Mouse (Mus musculus) megakaryocyte, adult 5-6 weeks (primary cell): ENCODE measurements at regions not wholly inside any gene's neighbourhood (a gene's known extent, or its start where the extent isn't known, plus 50 kb on each side); places are given as distances from the start of the nearest gene placed in this dataset.
"Not testable (repeated sequence)": the region's sequence is repeated elsewhere in the genome, so short reads cannot be mapped to it uniquely, and the experiment has no call there.

ENCODE experiments used
- ATAC-seq: 2 replicates; pipeline ENCODE4 v1.8.0; 2016; ENCODE audit warnings: mild to moderate bottlenecking, inconsistent platforms; ENCODE audit not compliant: poor library complexity, severe bottlenecking

DNA sequence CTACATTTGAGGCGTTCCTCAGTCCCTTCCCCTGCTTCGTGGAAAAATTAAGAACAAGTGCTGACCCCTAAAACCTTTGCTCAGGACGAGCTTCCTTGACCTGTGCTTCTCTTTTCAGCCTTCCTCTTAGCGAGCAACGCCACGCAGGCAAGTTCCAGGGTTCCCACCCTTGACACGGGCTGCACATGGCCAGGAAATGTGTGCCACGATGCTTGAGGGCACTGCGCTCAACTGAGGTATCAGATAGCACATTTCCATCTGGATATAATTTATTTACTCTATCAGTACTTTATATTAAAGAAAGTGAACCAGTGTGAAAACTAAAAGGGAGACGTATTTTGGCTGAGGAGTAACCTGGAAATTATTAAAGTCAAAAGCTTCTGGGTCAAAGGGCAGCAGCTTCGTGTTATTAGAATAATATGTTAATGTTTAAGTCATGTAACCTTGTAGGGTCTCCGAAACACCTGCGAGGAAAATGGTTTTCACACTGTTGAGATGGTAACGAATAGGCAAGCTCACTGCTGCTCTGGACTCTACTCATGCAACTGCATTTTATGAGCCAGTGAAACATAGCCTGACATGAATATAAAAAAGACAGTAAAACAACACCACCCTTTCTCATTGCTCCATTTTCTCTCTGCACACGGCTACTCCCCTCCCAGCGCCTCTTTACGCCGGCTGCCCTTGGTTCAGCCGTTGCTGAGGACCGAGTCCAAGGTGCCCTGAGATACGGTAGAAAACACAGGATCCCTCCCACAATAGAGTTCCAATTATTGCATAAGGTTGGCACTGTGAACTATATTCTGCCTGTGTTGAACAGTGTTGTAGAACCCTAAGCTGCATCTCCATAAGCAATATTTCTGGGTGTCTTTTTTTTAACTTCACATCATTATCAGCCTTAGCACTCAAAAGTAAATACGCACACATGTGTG is 204.9 kb upstream of the Intu start:
- ATAC-seq = no peak

DNA sequence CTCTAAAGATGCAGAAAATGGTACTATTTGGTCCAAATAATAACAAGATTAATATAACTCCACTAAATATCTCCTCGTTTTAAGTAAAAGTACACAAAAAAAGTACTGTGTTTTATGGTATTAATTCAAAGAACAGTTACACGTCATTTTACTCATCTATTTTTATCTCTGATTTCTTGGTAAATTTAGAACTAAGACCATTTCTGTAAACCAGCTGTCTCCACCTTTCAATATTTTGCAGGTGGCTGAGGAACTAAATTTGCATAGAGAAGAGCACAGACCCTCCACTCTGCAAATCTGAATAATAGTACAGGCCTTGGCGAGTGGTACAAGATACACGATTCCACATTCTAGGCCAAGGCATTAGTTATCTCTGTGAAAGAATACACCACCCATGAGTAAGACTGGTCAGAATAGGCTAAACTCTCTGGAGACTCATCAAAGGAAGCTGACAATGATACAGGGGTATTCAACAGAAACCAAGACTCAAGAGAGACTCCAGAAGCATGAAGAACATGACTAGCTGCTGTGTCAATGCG is 191.5 kb upstream of the Intu start:
- ATAC-seq = no peak

DNA sequence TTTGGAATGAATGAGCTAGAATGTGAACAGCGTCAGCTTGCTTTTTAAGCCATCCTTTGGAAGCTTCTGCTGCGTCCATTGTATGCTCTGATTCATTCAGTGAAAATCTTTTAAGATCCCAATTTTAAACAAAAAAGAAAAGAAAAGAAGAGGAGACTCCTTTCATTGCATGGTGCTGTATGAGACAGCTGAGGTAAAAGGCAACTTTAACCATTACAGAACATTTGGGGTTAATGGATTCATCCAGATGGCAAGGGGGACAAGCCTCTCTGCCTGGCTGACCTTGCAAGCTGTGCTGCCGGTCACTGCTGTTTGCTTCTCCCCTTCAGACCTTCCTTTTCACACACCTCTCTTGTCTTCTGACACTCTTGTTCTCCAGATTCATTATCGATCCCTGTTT is 176.0 kb upstream of the Intu start:
- no peak for ATAC-seq

DNA sequence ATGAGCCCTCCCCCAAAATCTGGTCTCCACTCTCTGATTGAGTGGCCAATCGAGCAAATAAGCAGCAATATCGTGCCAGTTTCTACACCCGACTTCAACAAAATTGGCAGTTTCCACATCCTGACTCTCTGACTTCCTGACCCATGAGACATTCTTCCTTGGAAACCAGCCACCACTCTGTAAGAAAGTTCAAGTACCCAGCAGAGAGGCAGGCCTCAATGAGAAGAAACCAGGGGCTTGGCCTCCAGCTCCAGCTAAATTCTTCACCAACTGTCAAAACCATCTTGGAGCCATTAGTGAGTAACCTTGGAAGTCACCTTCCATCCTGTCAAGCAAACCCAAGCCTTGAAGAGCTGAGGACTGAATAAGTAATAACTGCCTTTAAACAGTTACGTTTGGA is 162.7 kb upstream of the Intu start:
- no peak for ATAC-seq

DNA sequence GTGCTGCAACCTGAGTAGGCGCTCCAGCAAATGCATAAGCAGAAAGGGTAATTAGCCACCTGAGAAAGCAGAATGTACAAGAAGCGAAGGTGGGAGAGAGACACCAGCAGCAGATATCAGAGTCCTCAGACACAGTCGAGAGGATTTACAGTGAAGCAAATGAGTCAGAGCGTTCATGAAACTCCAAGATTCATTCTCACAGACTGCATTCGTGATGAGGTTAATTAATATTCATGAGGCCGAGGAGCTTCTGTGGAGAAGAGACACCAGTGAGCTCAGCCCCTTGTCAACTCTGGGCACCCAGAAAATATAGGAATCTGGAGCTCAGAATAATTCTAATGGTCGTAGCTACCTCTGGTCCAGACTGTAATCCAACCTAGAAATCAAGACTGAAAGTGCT is 159.7 kb upstream of the Intu start:
- no peak for ATAC-seq

DNA sequence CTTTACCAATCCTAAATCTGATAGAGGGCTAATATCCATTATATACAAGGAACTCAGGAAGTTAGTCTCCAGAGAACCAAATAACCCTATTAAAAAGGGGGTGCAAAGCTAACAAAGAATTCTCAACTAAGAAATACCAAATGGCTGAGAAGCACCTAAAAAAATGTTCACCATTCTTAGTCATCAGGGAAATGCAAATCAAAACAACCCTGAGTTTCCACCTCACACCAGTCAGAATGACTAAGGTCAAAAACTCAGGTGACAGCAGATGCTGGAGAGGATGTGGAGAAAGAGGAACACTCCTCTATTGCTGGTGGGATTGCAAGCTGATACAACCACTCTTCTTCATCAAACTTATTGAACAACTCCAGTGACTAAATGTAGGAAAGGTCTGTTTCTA is 154.9 kb upstream of the Intu start:
- ATAC-seq = not testable (repeated sequence)

DNA sequence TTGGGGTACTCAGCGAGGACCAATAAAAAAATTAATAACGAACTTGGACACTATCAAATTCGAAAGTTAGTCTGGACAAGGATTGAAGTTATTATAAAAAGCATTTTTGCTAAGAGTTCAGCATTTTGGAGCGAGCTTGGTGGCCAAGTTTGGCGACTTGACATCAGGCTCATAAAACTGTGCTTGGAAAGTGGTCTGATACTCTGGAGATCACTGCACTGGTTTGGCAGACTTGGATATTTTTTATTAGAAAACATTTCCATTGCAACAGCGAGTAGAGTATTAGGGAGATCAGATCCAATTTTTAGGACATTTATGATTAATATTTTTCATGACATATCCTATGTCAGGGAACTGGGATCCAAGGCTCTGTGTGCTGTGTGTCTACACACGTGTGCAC is 153.7 kb upstream of the Intu start:
- no peak for ATAC-seq

DNA sequence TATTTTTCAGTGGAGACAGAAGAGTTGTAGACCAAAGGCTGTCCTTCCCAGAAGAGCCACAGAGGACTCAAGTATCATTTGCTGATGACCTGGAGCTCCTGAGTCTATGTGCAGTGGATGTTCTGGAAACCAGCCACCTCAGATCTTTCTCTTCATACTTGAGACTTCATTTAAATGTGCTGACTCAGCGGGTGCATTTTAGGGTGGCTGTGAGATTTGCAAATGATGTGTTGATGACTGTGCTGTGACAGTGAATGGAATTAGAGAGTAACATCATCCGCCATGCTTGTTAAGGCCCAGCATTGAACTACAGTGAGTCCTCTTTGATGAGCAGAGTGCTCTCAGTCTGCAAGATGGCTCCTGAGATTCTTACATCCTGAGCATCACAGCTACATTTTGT is 152.0 kb upstream of the Intu start:
- ATAC-seq = no peak

DNA sequence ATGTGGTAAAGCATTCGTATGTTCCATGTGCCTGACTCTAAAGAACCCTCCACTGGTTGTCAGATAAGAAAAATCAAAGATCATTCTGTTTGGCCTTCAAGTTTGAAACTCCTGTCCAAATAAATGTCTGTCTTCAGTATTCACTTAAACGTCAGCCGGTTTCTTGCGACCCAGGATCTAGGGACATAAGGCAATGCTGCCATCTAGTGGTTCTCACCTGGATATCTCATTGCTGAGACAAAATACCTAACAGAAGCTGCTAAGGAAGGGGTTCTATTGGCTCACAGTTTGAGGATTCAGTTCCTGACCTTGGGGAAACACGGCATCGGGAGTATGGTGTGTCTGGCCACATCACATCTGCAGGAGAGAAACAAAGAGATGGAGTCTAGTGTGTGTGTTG is 139.5 kb upstream of the Intu start:
- no peak for ATAC-seq

DNA sequence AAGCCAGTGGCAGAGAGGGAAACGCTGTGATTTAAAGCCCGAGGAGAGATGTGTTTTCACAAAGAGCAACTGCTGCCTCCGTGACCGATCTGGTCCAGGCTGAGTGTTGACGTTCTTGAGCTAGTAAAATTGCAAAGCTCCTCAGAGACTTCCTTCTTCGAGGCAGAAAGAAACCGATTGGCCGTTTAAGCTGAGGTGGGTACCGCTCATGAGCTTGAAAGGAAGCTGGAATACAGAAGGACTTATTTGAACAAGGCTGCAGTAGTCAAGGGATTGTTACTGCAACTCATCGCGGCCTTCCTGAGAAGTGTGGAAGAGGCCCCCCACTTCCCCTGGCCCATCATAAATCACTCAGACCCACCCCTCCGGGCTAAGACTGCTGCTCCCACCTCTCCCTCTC is 132.9 kb upstream of the Intu start:
- ATAC-seq = no peak

DNA sequence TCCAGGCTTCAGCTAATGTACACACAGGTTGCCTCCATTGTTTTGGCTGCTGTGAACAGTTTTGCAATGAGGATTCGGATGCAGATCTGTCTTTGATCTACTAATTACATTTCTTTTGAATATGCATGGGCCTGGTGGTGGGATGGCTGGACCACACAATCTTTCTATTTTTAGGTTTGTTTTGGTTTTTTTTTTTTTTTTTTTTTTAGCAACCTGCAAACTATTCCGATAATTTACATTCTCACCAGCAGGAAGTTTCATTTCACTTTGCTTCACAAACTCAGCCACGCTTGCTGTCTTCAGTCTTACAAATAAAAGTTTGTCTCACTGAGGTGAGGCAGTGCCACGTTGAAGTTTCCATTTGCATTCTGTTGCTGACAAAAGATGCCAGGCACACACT is 127.7 kb upstream of the Intu start:
- no peak for ATAC-seq

DNA sequence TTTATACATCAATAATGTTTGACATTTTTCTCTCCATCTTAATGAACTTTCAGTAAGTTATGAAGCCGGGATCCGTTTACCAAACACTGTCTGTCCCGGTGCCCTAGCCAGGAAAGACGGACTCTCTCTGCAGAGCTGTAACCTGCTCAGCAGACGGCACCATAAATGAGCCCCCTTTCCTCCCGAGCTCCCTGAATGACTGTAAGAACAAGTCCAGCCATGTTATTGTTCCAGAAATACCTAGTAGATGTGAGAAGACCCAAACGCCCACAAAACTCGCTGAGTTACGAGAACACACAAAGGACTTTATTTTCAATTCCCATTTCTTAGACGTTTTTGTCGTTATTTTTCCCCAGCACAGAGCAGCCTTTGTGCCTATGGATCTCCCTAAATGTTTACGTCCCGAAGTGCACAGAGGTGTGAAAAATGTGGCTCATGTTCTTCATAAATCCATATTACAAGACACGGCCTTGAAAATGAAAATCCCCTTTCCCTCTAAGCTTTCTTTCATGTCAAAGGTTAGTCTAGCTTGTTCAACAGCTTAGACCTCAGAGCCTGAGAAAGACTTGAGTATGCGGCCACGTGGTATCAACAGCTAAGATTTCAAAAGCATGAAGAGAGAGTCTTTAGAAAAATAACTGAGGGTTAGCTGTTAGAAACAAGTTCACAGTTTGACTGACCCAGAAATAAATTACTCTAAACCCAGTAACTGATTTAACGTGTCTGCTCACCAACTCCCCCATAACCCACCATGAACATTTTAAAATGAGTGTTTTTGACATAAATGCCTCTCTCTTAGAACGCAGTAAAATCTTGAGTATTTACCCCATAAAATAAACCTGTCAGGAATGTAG is 125.8 kb upstream of the Intu start:
- ATAC-seq = no peak

DNA sequence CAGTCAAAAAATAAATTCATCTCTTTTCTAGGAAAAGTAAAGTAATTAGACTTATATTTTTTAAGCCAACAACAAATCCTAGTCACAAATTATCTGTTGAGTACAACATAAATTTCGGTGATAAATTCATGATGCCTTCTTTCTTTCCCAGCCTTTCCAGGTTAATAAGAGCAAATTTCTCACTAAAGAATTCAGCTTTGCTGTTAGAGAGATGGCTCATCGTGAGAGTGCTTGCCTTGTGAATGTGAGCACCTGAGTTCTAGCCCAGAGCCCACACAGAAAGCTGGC is 125.2 kb upstream of the Intu start:
- ATAC-seq = no peak

DNA sequence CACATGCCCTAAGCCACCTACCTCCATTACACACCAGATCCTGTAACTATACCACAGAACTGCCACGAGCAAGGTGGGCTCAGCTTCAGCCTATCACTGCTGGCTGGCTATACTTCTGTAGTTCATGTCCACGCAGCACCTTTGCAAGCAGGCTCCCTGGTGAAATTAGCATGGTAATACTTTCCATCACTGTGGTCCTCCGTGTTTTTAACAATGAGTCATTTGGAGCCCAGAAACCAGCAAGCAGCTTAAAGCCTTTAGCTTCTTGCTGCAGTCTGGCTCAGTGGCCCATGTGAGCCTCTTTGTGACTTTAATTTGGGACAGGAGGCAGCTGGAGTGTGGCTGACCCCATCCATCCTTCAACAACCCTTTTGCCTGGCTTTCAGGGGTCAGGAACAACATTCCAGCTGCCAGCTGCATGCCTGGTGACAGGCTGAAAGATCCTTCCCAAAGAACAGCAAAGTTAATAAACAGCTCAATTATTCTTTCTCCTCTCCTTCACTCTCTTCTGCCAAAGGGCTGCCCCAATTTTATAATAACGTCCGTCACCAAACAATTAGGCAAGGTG is 122.1 kb upstream of the Intu start:
- no peak for ATAC-seq

DNA sequence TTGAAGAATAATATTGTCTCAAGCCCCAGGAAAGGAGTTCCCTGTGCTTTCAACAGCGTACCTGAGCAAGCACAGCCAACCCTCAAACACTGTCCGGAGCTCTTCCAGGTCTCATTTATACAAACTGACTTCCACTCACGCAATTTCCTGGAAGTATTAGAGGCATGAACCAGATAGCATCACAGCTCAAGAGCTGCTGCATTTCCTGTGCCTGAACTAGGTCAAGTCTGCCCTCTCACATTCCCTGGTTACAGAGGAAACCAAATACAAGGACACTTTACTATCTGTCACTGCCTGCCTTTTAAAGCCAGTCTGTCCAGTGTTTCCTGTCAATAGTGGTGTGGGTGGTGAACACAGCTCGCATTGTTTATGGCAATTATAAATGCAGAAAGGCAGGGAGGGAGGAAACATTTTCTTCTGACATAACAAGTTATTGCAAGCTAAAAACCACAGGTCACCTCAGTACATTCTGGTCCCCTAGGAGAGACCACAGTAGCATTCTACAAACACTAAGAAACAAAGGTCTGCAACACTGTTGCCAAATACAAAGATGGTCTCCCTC is 120.3 kb upstream of the Intu start:
- ATAC-seq = no peak

DNA sequence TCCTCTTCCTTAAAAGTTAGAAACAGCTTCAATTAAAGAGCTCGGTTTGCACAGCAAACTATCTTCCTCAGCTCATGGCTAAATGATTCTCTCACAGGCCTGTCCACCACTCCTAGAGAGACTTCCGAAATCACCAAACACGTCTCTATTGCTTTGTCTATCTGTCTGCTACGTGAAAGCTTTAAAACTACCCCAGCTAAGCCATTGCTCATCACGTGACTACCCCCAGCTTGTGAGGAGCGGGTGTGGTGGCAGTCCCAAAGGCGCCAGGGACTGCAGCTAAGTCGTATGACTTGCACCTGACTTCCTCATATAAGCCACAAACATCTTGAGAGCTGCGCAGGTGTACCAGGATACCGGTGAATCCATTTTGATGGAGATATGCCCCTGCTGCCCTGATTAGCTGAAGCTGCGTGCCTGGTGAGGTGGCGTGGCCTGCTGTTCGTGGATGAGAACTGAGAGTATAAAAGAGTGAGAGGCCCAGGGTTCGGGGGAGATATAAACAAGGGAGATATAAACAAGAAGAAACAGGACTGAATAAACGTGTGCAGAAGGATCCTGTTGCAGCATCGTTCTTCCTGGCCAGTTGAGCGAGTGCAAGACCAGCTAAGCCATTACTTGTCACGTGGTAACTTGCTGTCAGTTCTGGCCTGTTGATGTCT is 105.8 kb upstream of the Intu start:
- not testable (repeated sequence) for ATAC-seq

DNA sequence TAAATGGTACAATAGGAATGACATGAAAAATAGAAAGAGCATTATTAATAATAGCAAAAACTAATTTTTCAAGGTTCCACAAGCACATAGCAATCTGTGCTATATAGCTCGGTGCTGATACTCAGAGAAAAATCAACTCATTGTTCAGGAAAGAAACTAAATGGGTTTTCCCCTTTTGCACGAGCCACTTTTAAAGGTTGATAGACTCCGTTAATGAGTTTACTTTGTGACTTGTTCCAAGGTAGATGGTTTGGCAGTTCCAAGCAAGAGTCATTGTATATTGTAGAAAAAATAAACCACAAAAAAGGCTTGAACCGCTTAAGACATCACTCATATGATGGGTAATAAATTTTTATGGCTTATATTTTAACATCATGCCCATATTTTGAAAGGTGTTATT is 105.0 kb upstream of the Intu start:
- no peak for ATAC-seq

DNA sequence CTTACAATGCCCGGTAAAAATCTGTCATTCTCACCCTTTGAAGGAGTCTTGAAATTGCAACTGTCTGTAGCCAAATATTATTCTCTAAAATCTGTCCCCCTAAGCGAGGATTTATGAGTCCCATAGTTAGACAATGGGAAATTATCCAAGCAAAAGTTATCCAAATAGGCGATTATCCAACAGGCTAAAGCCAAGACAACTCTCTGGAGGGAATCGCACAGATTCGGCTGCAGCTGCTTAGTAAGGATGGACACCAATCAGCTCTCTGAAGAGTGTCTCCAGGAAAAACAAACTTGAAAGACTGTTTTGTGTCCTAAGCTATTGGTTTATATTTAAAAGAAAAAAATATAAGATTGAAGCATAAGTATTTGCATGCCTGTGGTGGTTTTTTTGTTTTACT is 103.1 kb upstream of the Intu start:
- no peak for ATAC-seq

DNA sequence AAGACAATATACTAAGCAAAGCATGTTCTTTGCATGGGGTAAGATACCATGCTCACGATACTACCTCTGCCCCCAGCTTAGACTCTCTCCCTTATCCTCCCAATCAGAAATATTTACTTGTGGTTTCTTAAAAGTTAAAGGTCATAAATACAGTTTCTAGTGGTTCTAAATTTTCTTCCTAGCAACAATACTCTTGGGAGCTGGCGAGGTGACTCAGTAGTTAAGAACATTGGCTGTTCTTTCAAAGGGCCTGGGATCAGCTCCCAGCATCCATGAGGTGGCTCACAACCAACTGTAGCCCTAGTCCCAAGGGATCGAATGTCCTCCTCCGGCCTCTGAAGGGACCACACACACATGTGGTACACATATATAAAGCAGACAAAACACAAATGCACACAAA is 92.8 kb upstream of the Intu start:
- ATAC-seq = no peak

DNA sequence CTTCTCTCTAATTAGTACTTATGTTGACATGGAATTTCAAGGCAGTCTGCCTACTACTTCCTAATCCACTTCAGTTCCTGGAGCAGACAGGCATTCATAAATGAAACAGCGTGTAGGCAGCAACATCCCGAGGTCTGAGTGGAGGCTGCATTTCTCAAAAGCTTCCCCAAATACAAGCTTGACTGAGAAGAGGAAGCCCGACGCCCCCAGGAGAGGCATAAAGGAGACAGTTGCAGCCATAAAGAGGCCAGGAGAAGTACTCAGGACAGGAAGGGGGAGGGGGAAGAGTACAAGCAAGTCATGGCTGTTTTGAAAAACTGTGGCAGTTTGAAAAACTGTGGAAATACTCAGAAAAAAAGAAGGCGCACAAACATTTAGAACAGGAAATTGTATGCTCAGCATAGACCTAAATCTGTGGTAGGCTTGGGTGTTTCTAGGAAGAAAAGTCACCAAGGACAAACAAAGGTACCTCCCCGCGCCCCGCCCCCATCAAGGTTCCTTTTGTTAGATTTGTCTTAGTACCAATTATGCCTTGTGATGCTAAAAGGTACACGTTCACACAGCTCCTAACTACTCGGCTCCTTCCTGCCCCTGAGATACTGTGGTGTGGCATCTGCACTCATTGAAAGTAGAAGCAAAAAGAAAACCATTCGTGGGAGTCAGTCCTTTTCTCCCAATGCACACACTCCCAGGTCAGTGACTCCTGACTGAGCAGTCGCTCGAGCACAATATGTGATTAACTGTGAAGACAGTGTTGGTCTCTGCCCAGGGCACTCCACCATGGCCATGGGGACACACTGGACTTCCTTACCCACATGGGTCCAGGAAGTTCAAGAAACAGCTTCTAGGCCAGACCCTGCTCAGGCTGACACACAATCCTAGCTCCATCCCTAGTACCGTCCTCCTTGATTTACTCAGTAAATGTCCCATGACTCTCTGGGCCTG is 89.7 kb upstream of the Intu start:
- peak; percentile 30; the same call in 1 of the 2 replicates for ATAC-seq
